Mouse (Mus musculus): ENCODE data around the gene Zranb2.

Zranb2 gene

GRCm38 (mm10) chr3:157578469-157579170 lies 44.7 kb downstream of the Zranb2 start:
- DNase-seq (ENCODE audit: low read depth in 1 of 2, low spot score in 2 of 2): no peak

GRCm38 (mm10) chr3:157579376-157579775 lies 45.4 kb downstream of the Zranb2 start:
- DNase-seq (ENCODE audit: low read depth in 1 of 2, low spot score in 2 of 2): no peak

GRCm38 (mm10) chr3:157580299-157580698 lies 46.3 kb downstream of the Zranb2 start:
- no peak for DNase-seq (ENCODE audit: low read depth in 1 of 2, low spot score in 2 of 2)

- DNase-seq (ENCODE audit: low read depth in 1 of 2, low spot score in 2 of 2): no peak
Observed at GRCm38 (mm10) chr3:157581755-157582154, 47.8 kb downstream of the Zranb2 start.

GRCm38 (mm10) chr3:157582626-157583405 lies 48.9 kb downstream of the Zranb2 start:
- DNase-seq (ENCODE audit: low read depth in 1 of 2, low spot score in 2 of 2): no peak

- DNase-seq (ENCODE audit: low read depth in 1 of 2, low spot score in 2 of 2): no peak
Observed at GRCm38 (mm10) chr3:157597837-157598379, 63.9 kb downstream of the Zranb2 start.

Data from monocyte, adult 2 months (primary cell).